Mouse (Mus musculus): ENCODE results near the gene Ccnt1.
"Not testable (repeated sequence)": the region's sequence is repeated elsewhere in the genome, so short reads cannot be mapped to it uniquely, and the experiment has no call there.

GRCm38 (mm10) chr15:98586141-98586540 lies 15.4 kb upstream of the Ccnt1 start:
- not testable (repeated sequence) for TF ChIP-seq CTCF (IDR thresholded peaks at IDR 0.05; ENCODE audit: extremely low read depth, insufficient read length, insufficient replicate concordance, low read depth, low read length); POLR2A (IDR thresholded peaks at IDR 0.05; ENCODE audit: low read depth, low read length)

Data from small intestine, adult 2 months (tissue).